Mouse (Mus musculus) retina, embryonic 14.5 days (tissue): ENCODE measurements at regions not wholly inside any gene's neighbourhood (a gene's known extent, or its start where the extent isn't known, plus 50 kb on each side); places are given as distances from the start of the nearest gene placed in this dataset.

Source experiments
- DNase-seq: peaks from one replicate; pipeline ENCODE4 v3.0.0-alpha.2; 2015; ENCODE audit warnings: low spot score

- DNase-seq: no peak
These were observed 76.9 kb upstream of the Ak4 start for GRCm38 (mm10) chr4:101342071-101342762.

- DNase-seq: no peak
These were observed 75.7 kb upstream of the Jak1 start for GRCm38 (mm10) chr4:101340741-101341140.

GRCm38 (mm10) chr4:101338211-101338610 is 73.1 kb upstream of the Jak1 start:
- DNase-seq: no peak

- DNase-seq: no peak
These were observed 71.7 kb upstream of the Jak1 start for GRCm38 (mm10) chr4:101336811-101337210.

- no peak for DNase-seq
These were observed 71.3 kb upstream of the Jak1 start for GRCm38 (mm10) chr4:101336371-101336770.

- no peak for DNase-seq
These were observed 68.8 kb upstream of the Jak1 start for GRCm38 (mm10) chr4:101333868-101334267.

- no peak for DNase-seq
These were observed 68.0 kb upstream of the Jak1 start for GRCm38 (mm10) chr4:101333036-101333435.

GRCm38 (mm10) chr4:101331231-101331630 is 66.1 kb upstream of the Jak1 start:
- no peak for DNase-seq

GRCm38 (mm10) chr4:101329060-101329459 is 64.0 kb upstream of the Jak1 start:
- DNase-seq: no peak

- no peak for DNase-seq
These were observed 61.0 kb upstream of the Jak1 start for GRCm38 (mm10) chr4:101326067-101326466.

GRCm38 (mm10) chr4:101321731-101322130 is 56.6 kb upstream of the Jak1 start:
- DNase-seq: no peak

- DNase-seq: no peak
These were observed 55.5 kb upstream of the Jak1 start for GRCm38 (mm10) chr4:101320587-101320986.

GRCm38 (mm10) chr4:101319681-101320220 is 54.7 kb upstream of the Jak1 start:
- DNase-seq: no peak

GRCm38 (mm10) chr4:101318836-101319235 is 53.8 kb upstream of the Jak1 start:
- no peak for DNase-seq

- DNase-seq: no peak
These were observed 51.0 kb upstream of the Jak1 start for GRCm38 (mm10) chr4:101316061-101316460.
